Mouse (Mus musculus) kidney, adult 2 months (tissue): ENCODE results near the gene Ablim1. TPM values are rescaled to one million over a fixed set of nuclear protein-coding genes. Genes with fewer than 3 reads are reported as not detected.

Experiments used
- DNase-seq: peaks from one replicate; pipeline ENCODE4 v3.0.0; 2021
- H3K27ac ChIP-seq: fragments of 200-500 bp; 2 replicates; pipeline ENCODE4 v1.5.1; 2012; ENCODE audit warnings: low read depth, low read length, control low read depth, inconsistent platforms; ENCODE audit not compliant: insufficient read depth
- H3K27me3 ChIP-seq: fragments of 200-500 bp; replicated peaks from 2 replicates; pipeline ENCODE4 v1.6.1; 2012; ENCODE audit warnings: mild to moderate bottlenecking, moderate library complexity, low read length, inconsistent platforms; ENCODE audit not compliant: control insufficient read depth, insufficient read depth
- H3K36me3 ChIP-seq: fragments of 200-500 bp; 2 replicates; pipeline ENCODE4 v1.6.1; 2012; ENCODE audit warnings: mild to moderate bottlenecking, moderate library complexity, low read length, inconsistent platforms; ENCODE audit not compliant: control insufficient read depth, insufficient read depth
- H3K4me1 ChIP-seq: fragments of 200-500 bp; 2 replicates; pipeline ENCODE4 v1.6.1; 2011; ENCODE audit warnings: low read length; ENCODE audit not compliant: control insufficient read depth, insufficient read depth
- H3K4me3 ChIP-seq: fragments of 200-500 bp; 2 replicates; pipeline ENCODE4 v1.5.1; 2011; ENCODE audit warnings: mild to moderate bottlenecking, low read depth, low read length, control low read depth; ENCODE audit not compliant: insufficient read depth
- CTCF ChIP-seq: fragments of 200-500 bp; conservative IDR thresholded peaks from 2 replicates; pipeline ENCODE4 v1.5.1; 2011; ENCODE audit warnings: low read depth, mild to moderate bottlenecking, control low read depth, low read length, moderate library complexity, mixed read lengths; ENCODE audit not compliant: insufficient read depth, insufficient read length
- POLR2A ChIP-seq: fragments of 200-500 bp; IDR thresholded peaks from one replicate; pipeline ENCODE4 v1.6.1; 2011; ENCODE audit warnings: low read depth, low read length, control low read depth
- WGBS: fragments of 180-500 bp; shearing (Covaris S2); methylation state at CpG from one replicate; pipeline ENCODE4 v1.1.7; 2018; 5-methylcytosine and 5-hydroxymethylcytosine counted together
- polyA plus RNA-seq: library from polyadenylated mRNA; depleted of rRNA; stranded (reverse); fragments of >200 nt; gene quantifications from 2 replicates; pipeline ENCODE4 v1.2.3, GENCODE M21; 2012

The Ablim1 gene
- polyA plus RNA-seq, 1 experiment: 34.7 TPM

- H3K27me3 ChIP-seq: no peaks in the 10 kb centered on the region
- TF ChIP-seq CTCF (no peak), POLR2A (no peak)
- no peak overlapping the region for H3K4me3 ChIP-seq
- DNase-seq: no peak
- H3K27ac ChIP-seq: no peak overlapping the region
- WGBS: 75% methylated on average over 15 of the region's 15 CpGs
- H3K4me1 ChIP-seq: no peaks in the 10 kb centered on the region
- no peaks in the 10 kb centered on the region; the same call in none of the 2 replicates for H3K36me3 ChIP-seq
Observed at GRCm38 (mm10) chr19:57036860-57037259, 277.9 kb downstream of the Ablim1 start.

- TF ChIP-seq POLR2A (no peak), CTCF (peak; percentile 75)
- DNase-seq: peak; percentile 79
Observed at GRCm38 (mm10) chr19:57031582-57031981, 283.1 kb downstream of the Ablim1 start.

GRCm38 (mm10) chr19:57029461-57029860 lies 285.3 kb downstream of the Ablim1 start:
- Histone ChIP-seq H3K27me3 (no peaks in the 10 kb centered on the region), H3K36me3 (no peaks in the 10 kb centered on the region), H3K4me1 (no peaks in the 10 kb centered on the region), H3K27ac (no peak overlapping the region), H3K4me3 (no peak overlapping the region)
- DNase-seq: no peak
- no peak for TF ChIP-seq CTCF
- 96% methylated on average over 6 of the region's 6 CpGs for WGBS

More at GRCm38 (mm10) chr19:57031582-57031981, 283.1 kb downstream of the Ablim1 start:
- 60% methylated on average over 4 of the region's 4 CpGs for WGBS
- no peaks in the 10 kb centered on the region for H3K36me3 ChIP-seq
- no peak overlapping the region for H3K4me3 ChIP-seq
- no peaks in the 10 kb centered on the region for H3K4me1 ChIP-seq
- no peaks in the 10 kb centered on the region for H3K27me3 ChIP-seq
- no peak overlapping the region for H3K27ac ChIP-seq

- WGBS: 61% methylated on average over 8 of the region's 8 CpGs
- no peaks in the 10 kb centered on the region for H3K4me1 ChIP-seq
- TF ChIP-seq CTCF (no peak), POLR2A (no peak)
- H3K36me3 ChIP-seq: no peaks in the 10 kb centered on the region
- peak; percentile 69 for DNase-seq
- H3K4me3 ChIP-seq: no peak overlapping the region
- peak overlapping the region; percentile 37; the same call in 1 of the 2 replicates for H3K27ac ChIP-seq
- no peaks in the 10 kb centered on the region for H3K27me3 ChIP-seq
Observed at GRCm38 (mm10) chr19:57028327-57029179, 286.2 kb downstream of the Ablim1 start.

- 73% methylated on average over 4 of the region's 4 CpGs for WGBS
- Histone ChIP-seq H3K27me3 (no peaks in the 10 kb centered on the region), H3K4me1 (no peaks in the 10 kb centered on the region), H3K4me3 (no peak overlapping the region), H3K36me3 (no peaks in the 10 kb centered on the region), H3K27ac (no peak overlapping the region)
- TF ChIP-seq POLR2A (no peak), CTCF (no peak)
- no peak for DNase-seq
Observed at GRCm38 (mm10) chr19:57026501-57026900, 288.2 kb downstream of the Ablim1 start.

GRCm38 (mm10) chr19:57017785-57018179 lies 296.9 kb downstream of the Ablim1 start:
- WGBS: 81% methylated on average over 8 of the region's 8 CpGs
- Histone ChIP-seq H3K4me1 (peaks cover 5% of the 10 kb centered on the region; the same call in 1 of the 2 replicates), H3K4me3 (no peak overlapping the region), H3K27me3 (no peaks in the 10 kb centered on the region), H3K36me3 (no peaks in the 10 kb centered on the region), H3K27ac (no peak overlapping the region)
- no peak for DNase-seq
- TF ChIP-seq CTCF (no peak), POLR2A (no peak)

GRCm38 (mm10) chr19:57016995-57017784 lies 297.5 kb downstream of the Ablim1 start:
- whole genome bisulfite sequencing: 25% methylated on average over 15 of the region's 15 CpGs
- Histone ChIP-seq H3K4me1 (peaks cover 5% of the 10 kb centered on the region; the same call in 1 of the 2 replicates), H3K27me3 (no peaks in the 10 kb centered on the region), H3K4me3 (no peak overlapping the region), H3K36me3 (no peaks in the 10 kb centered on the region), H3K27ac (peak overlapping the region; percentile 19)
- DNase-seq: no peak
- TF ChIP-seq CTCF (no peak), POLR2A (no peak)
